Mouse (Mus musculus): Measurements from ENCODE around the gene Ccnd3. TPM values are rescaled to one million over a fixed set of nuclear protein-coding genes. Genes with fewer than 3 reads are reported as not detected.

Ccnd3 gene
- polyA plus RNA-seq, 1 experiment from 2014 or later, result 276 TPM

GRCm38 (mm10) chr17:47562875-47563274 is 58.0 kb downstream of the Ccnd3 start:
- H3K4me2 ChIP-seq (replicated peaks; ENCODE audit: low read depth, low read length), result no peak overlapping the region
- WGBS, result 76% methylated on average over 6 of the region's 6 CpGs
- no peak overlapping the region for H3K9ac ChIP-seq (ENCODE audit: low read depth, low read length)
- no peaks in the 10 kb centered on the region for H3K27me3 ChIP-seq (ENCODE audit: control insufficient read depth, insufficient read depth, low read length)
- no peak for ATAC-seq (ENCODE audit: low FRiP score, low TSS enrichment)
- H3K36me3 ChIP-seq (ENCODE audit: control insufficient read depth, insufficient read depth, low read length), result no peaks in the 10 kb centered on the region
- no peak overlapping the region for H3K27ac ChIP-seq (ENCODE audit: low read depth, low read length)
- H3K4me1 ChIP-seq (ENCODE audit: control insufficient read depth, insufficient read depth, low read length), result no peaks in the 10 kb centered on the region
- H3K9me3 ChIP-seq (ENCODE audit: control insufficient read depth, low read length), result no peaks in the 10 kb centered on the region
- H3K4me3 ChIP-seq (ENCODE audit: low read length), result no peak overlapping the region

- ATAC-seq (ENCODE audit: low FRiP score, low TSS enrichment), result no peak
- WGBS, result 82% methylated on average over 5 of the region's 5 CpGs
- no peak overlapping the region for H3K9ac ChIP-seq (ENCODE audit: low read depth, low read length)
Observed at GRCm38 (mm10) chr17:47564612-47565011, 59.8 kb downstream of the Ccnd3 start.

GRCm38 (mm10) chr17:47566133-47566532 is 61.3 kb downstream of the Ccnd3 start:
- no peak for ATAC-seq (ENCODE audit: low FRiP score, low TSS enrichment)
- Histone ChIP-seq H3K4me1 (ENCODE audit: control insufficient read depth, insufficient read depth, low read length) (no peaks in the 10 kb centered on the region), H3K4me2 (replicated peaks; ENCODE audit: low read depth, low read length) (no peak overlapping the region), H3K9me3 (ENCODE audit: control insufficient read depth, low read length) (no peaks in the 10 kb centered on the region), H3K27ac (ENCODE audit: low read depth, low read length) (no peak overlapping the region), H3K9ac (ENCODE audit: low read depth, low read length) (no peak overlapping the region), H3K36me3 (ENCODE audit: control insufficient read depth, insufficient read depth, low read length) (no peaks in the 10 kb centered on the region), H3K27me3 (ENCODE audit: control insufficient read depth, insufficient read depth, low read length) (no peaks in the 10 kb centered on the region), H3K4me3 (ENCODE audit: low read length) (no peak overlapping the region)
- 28% methylated on average over 2 of the region's 2 CpGs for WGBS

More at GRCm38 (mm10) chr17:47564612-47565011, 59.8 kb downstream of the Ccnd3 start:
- Histone ChIP-seq H3K4me1 (ENCODE audit: control insufficient read depth, insufficient read depth, low read length) (no peaks in the 10 kb centered on the region), H3K4me3 (ENCODE audit: low read length) (no peak overlapping the region), H3K9me3 (ENCODE audit: control insufficient read depth, low read length) (no peaks in the 10 kb centered on the region), H3K27ac (ENCODE audit: low read depth, low read length) (no peak overlapping the region), H3K36me3 (ENCODE audit: control insufficient read depth, insufficient read depth, low read length) (no peaks in the 10 kb centered on the region), H3K27me3 (ENCODE audit: control insufficient read depth, insufficient read depth, low read length) (no peaks in the 10 kb centered on the region), H3K4me2 (replicated peaks; ENCODE audit: low read depth, low read length) (no peak overlapping the region)

GRCm38 (mm10) chr17:47567271-47567670 is 62.4 kb downstream of the Ccnd3 start:
- H3K9ac ChIP-seq (ENCODE audit: low read depth, low read length), result no peak overlapping the region
- H3K27me3 ChIP-seq (ENCODE audit: control insufficient read depth, insufficient read depth, low read length), result no peaks in the 10 kb centered on the region
- no peak overlapping the region for H3K4me3 ChIP-seq (ENCODE audit: low read length)
- 75% methylated on average over 3 of the region's 3 CpGs for WGBS
- peak overlapping the region; percentile 3; the same call in 1 of the 2 replicates for H3K27ac ChIP-seq (ENCODE audit: low read depth, low read length)
- no peaks in the 10 kb centered on the region for H3K36me3 ChIP-seq (ENCODE audit: control insufficient read depth, insufficient read depth, low read length)
- ATAC-seq (ENCODE audit: low FRiP score, low TSS enrichment), result no peak
- H3K4me1 ChIP-seq (ENCODE audit: control insufficient read depth, insufficient read depth, low read length), result no peaks in the 10 kb centered on the region
- no peak overlapping the region for H3K4me2 ChIP-seq (replicated peaks; ENCODE audit: low read depth, low read length)
- H3K9me3 ChIP-seq (ENCODE audit: control insufficient read depth, low read length), result no peaks in the 10 kb centered on the region

- Histone ChIP-seq H3K4me1 (ENCODE audit: control insufficient read depth, insufficient read depth, low read length) (no peaks in the 10 kb centered on the region), H3K9ac (ENCODE audit: low read depth, low read length) (no peak overlapping the region), H3K36me3 (ENCODE audit: control insufficient read depth, insufficient read depth, low read length) (no peaks in the 10 kb centered on the region), H3K27ac (ENCODE audit: low read depth, low read length) (no peak overlapping the region), H3K4me3 (ENCODE audit: low read length) (no peak overlapping the region), H3K4me2 (replicated peaks; ENCODE audit: low read depth, low read length) (no peak overlapping the region), H3K9me3 (ENCODE audit: control insufficient read depth, low read length) (no peaks in the 10 kb centered on the region), H3K27me3 (ENCODE audit: control insufficient read depth, insufficient read depth, low read length) (no peaks in the 10 kb centered on the region)
- 95% methylated on average over 3 of the region's 3 CpGs for WGBS
- ATAC-seq (ENCODE audit: low FRiP score, low TSS enrichment), result no peak
Observed at GRCm38 (mm10) chr17:47568389-47568788, 63.5 kb downstream of the Ccnd3 start.

GRCm38 (mm10) chr17:47568951-47569527 is 64.2 kb downstream of the Ccnd3 start:
- no peaks in the 10 kb centered on the region for H3K4me1 ChIP-seq (ENCODE audit: control insufficient read depth, insufficient read depth, low read length)
- no peaks in the 10 kb centered on the region for H3K36me3 ChIP-seq (ENCODE audit: control insufficient read depth, insufficient read depth, low read length)
- no peaks in the 10 kb centered on the region for H3K9me3 ChIP-seq (ENCODE audit: control insufficient read depth, low read length)
- no peak overlapping the region for H3K27ac ChIP-seq (ENCODE audit: low read depth, low read length)
- ATAC-seq (ENCODE audit: low FRiP score, low TSS enrichment), result no peak
- no peak overlapping the region for H3K9ac ChIP-seq (ENCODE audit: low read depth, low read length)
- WGBS, result 85% methylated on average over 10 of the region's 10 CpGs
- no peaks in the 10 kb centered on the region for H3K27me3 ChIP-seq (ENCODE audit: control insufficient read depth, insufficient read depth, low read length)
- H3K4me2 ChIP-seq (replicated peaks; ENCODE audit: low read depth, low read length), result no peak overlapping the region
- H3K4me3 ChIP-seq (ENCODE audit: low read length), result no peak overlapping the region

- no peak for ATAC-seq (ENCODE audit: low FRiP score, low TSS enrichment)
- H3K4me1 ChIP-seq (ENCODE audit: control insufficient read depth, insufficient read depth, low read length), result no peaks in the 10 kb centered on the region
- H3K9me3 ChIP-seq (ENCODE audit: control insufficient read depth, low read length), result no peaks in the 10 kb centered on the region
- H3K27me3 ChIP-seq (ENCODE audit: control insufficient read depth, insufficient read depth, low read length), result no peaks in the 10 kb centered on the region
- H3K4me3 ChIP-seq (ENCODE audit: low read length), result no peak overlapping the region
- WGBS, result 45% methylated on average over 7 of the region's 7 CpGs
- no peak overlapping the region for H3K27ac ChIP-seq (ENCODE audit: low read depth, low read length)
- no peak overlapping the region for H3K4me2 ChIP-seq (replicated peaks; ENCODE audit: low read depth, low read length)
- no peaks in the 10 kb centered on the region for H3K36me3 ChIP-seq (ENCODE audit: control insufficient read depth, insufficient read depth, low read length)
- no peak overlapping the region for H3K9ac ChIP-seq (ENCODE audit: low read depth, low read length)
Observed at GRCm38 (mm10) chr17:47571621-47572020, 66.8 kb downstream of the Ccnd3 start.

GRCm38 (mm10) chr17:47572436-47572835 is 67.6 kb downstream of the Ccnd3 start:
- no peak overlapping the region for H3K27ac ChIP-seq (ENCODE audit: low read depth, low read length)
- no peaks in the 10 kb centered on the region for H3K4me1 ChIP-seq (ENCODE audit: control insufficient read depth, insufficient read depth, low read length)
- H3K4me2 ChIP-seq (replicated peaks; ENCODE audit: low read depth, low read length), result no peak overlapping the region
- H3K27me3 ChIP-seq (ENCODE audit: control insufficient read depth, insufficient read depth, low read length), result no peaks in the 10 kb centered on the region
- no peaks in the 10 kb centered on the region for H3K9me3 ChIP-seq (ENCODE audit: control insufficient read depth, low read length)
- no peak overlapping the region for H3K9ac ChIP-seq (ENCODE audit: low read depth, low read length)
- no peak for ATAC-seq (ENCODE audit: low FRiP score, low TSS enrichment)
- no peaks in the 10 kb centered on the region for H3K36me3 ChIP-seq (ENCODE audit: control insufficient read depth, insufficient read depth, low read length)
- H3K4me3 ChIP-seq (ENCODE audit: low read length), result no peak overlapping the region

- Histone ChIP-seq H3K4me3 (ENCODE audit: low read length) (no peak overlapping the region), H3K9ac (ENCODE audit: low read depth, low read length) (no peak overlapping the region), H3K4me1 (ENCODE audit: control insufficient read depth, insufficient read depth, low read length) (no peaks in the 10 kb centered on the region), H3K9me3 (ENCODE audit: control insufficient read depth, low read length) (no peaks in the 10 kb centered on the region), H3K27ac (ENCODE audit: low read depth, low read length) (no peak overlapping the region), H3K4me2 (replicated peaks; ENCODE audit: low read depth, low read length) (no peak overlapping the region), H3K27me3 (ENCODE audit: control insufficient read depth, insufficient read depth, low read length) (no peaks in the 10 kb centered on the region), H3K36me3 (ENCODE audit: control insufficient read depth, insufficient read depth, low read length) (no peaks in the 10 kb centered on the region)
- 73% methylated on average over 8 of the region's 8 CpGs for WGBS
- no peak for ATAC-seq (ENCODE audit: low FRiP score, low TSS enrichment)
Observed at GRCm38 (mm10) chr17:47574028-47574427, 69.2 kb downstream of the Ccnd3 start.

Measured in kidney, embryonic 14.5 days (tissue).